Comparison of ENCODE assay signal across 8 mouse cellular contexts in genomic region chr19:3942986-3943735, GRCm38 (mm10). TPM values are rescaled to one million over a fixed set of nuclear protein-coding genes. Genes with fewer than 3 reads are reported as not detected.
A peak's percentile ranks its signal among the peaks of the same experiment; 100 is the strongest.
DNase-seq lines count a peak whose midpoint lies in the region; ATAC-seq and TF ChIP-seq lines count a peak whose summit lies in the region.

No protein-coding gene starts in this region.

- H3K4me1 ChIP-seq in ES-Bruce4 (ENCODE audit: control insufficient read depth, insufficient read depth, low read length) = peaks cover 5% of the 10 kb centered on the region
- 0 out of 2 replicates have a peak, but pooled peaks cover 8% of the 10 kb centered on the region for H3K4me1 ChIP-seq in intestine, embryonic 15.5 days (replicated peaks)
- peaks cover 10% of the 10 kb centered on the region for H3K4me1 ChIP-seq in liver, embryonic 16.5 days (ENCODE audit: control insufficient read depth, low read depth, low read length)

- ATAC-seq in activated CD4-positive, CD25-positive, alpha-beta regulatory T cell, adult 4 months = peak; percentile 80
- ATAC-seq in intestine, embryonic 15.5 days = peak; percentile 85
- peak; percentile 81 for ATAC-seq in liver, embryonic 16.5 days (ENCODE audit: low read depth)

- no peaks in the 10 kb centered on the region for H3K27me3 ChIP-seq in ES-Bruce4 (ENCODE audit: control insufficient read depth, insufficient read depth, low read length, poor library complexity, severe bottlenecking)
- H3K27me3 ChIP-seq in intestine, embryonic 15.5 days (replicated peaks) = no peaks in the 10 kb centered on the region
- H3K27me3 ChIP-seq in liver, embryonic 16.5 days (ENCODE audit: control insufficient read depth, insufficient read depth, low read depth, low read length) = no peaks in the 10 kb centered on the region
- no peaks in the 10 kb centered on the region; the same call in 1 of the 2 replicates for H3K27me3 ChIP-seq in splenic B cell, adult 2 months (ENCODE audit: control insufficient read depth, insufficient read depth, low read length, poor library complexity, severe bottlenecking)

- H3K9me3 ChIP-seq in ES-Bruce4 (replicated peaks; ENCODE audit: control insufficient read depth, insufficient read depth, low read length, poor library complexity, severe bottlenecking) = no peaks in the 10 kb centered on the region
- no peaks in the 10 kb centered on the region for H3K9me3 ChIP-seq in intestine, embryonic 15.5 days
- no peaks in the 10 kb centered on the region for H3K9me3 ChIP-seq in liver, embryonic 16.5 days (replicated peaks; ENCODE audit: control insufficient read depth, low read length)

- TF ChIP-seq CTCF in ES-Bruce4 (IDR thresholded peaks at IDR 0.05; ENCODE audit: low read depth, low read length) = no peak

- TF ChIP-seq POLR2A in ES-Bruce4 (IDR thresholded peaks at IDR 0.05; ENCODE audit: insufficient read depth, low read length) = no peak

- WGBS in intestine, embryonic 15.5 days = 21% methylated on average over 27 of the region's 27 CpGs
- 15% methylated on average over 27 of the region's 27 CpGs for WGBS in liver, embryonic 16.5 days (ENCODE audit: insufficient replicate concordance)

- no peak overlapping the region for H3K9ac ChIP-seq in ES-Bruce4 (ENCODE audit: low read depth, poor library complexity, severe bottlenecking)
- no peak overlapping the region for H3K9ac ChIP-seq in intestine, embryonic 15.5 days
- H3K9ac ChIP-seq in liver, embryonic 16.5 days (ENCODE audit: low read depth, low read length) = no peak overlapping the region

- H3K4me2 ChIP-seq in intestine, embryonic 15.5 days (replicated peaks) = peak overlapping the region; percentile 44
- H3K4me2 ChIP-seq in liver, embryonic 16.5 days (ENCODE audit: low read depth, low read length) = peak overlapping the region; percentile 60

- no peak overlapping the region for H3K27ac ChIP-seq in ES-Bruce4 (ENCODE audit: insufficient read depth, low read length)
- no peak overlapping the region for H3K27ac ChIP-seq in intestine, embryonic 15.5 days
- H3K27ac ChIP-seq in liver, embryonic 16.5 days (ENCODE audit: low read length) = no peak overlapping the region

- H3K36me3 ChIP-seq in ES-Bruce4 (ENCODE audit: control insufficient read depth, insufficient read depth, low read length, poor library complexity, severe bottlenecking) = no peaks in the 10 kb centered on the region
- no peaks in the 10 kb centered on the region for H3K36me3 ChIP-seq in intestine, embryonic 15.5 days
- no peaks in the 10 kb centered on the region for H3K36me3 ChIP-seq in liver, embryonic 16.5 days (ENCODE audit: control insufficient read depth, insufficient read depth)
- H3K36me3 ChIP-seq in splenic B cell, adult 2 months (ENCODE audit: control insufficient read depth, insufficient read depth, low read length, poor library complexity, severe bottlenecking) = peaks cover 28% of the 10 kb centered on the region

- H3K4me3 ChIP-seq in ES-Bruce4 (ENCODE audit: low read depth, low read length) = peak overlapping the region; percentile 42
- 0 out of 2 replicates have a peak overlapping the region, but pooled peaks have one; percentile 9 for H3K4me3 ChIP-seq in intestine, embryonic 15.5 days (replicated peaks)
- peak overlapping the region; percentile 37 for H3K4me3 ChIP-seq in liver, embryonic 16.5 days (ENCODE audit: low read depth, low read length)

- DNase-seq in splenic B cell, adult 2 months (ENCODE audit: low read depth, low spot score) = peak; percentile 94
- DNase-seq in right cerebral cortex, postnatal 10 days (ENCODE audit: low spot score in 2 of 2) = no peak
- DNase-seq in ovary, postnatal 14 days (ENCODE audit: low spot score) = no peak
- no peak for DNase-seq in gastrocnemius, adult 8-10 months (ENCODE audit: low spot score in 2 of 2)

- TF ChIP-seq EP300 in ES-Bruce4 (IDR thresholded peaks at IDR 0.05; ENCODE audit: insufficient read depth, low read depth, low read length) = no peak

RNA-seq across cellular contexts. Expression of gene Unc93b1, which starts 8.2 kb away (rescaled TPM):
- polyA plus RNA-seq in ES-Bruce4 (2011; ENCODE audit: insufficient read depth, insufficient read length, low read depth, missing spikeins) = 12.1 and 13.5 TPM in 2 replicates
- polyA plus RNA-seq in activated CD4-positive, CD25-positive, alpha-beta regulatory T cell, adult 4 months (2017; shearing (Covaris generic)) = 10 to 100 TPM; 17.1 to 21.8 TPM
- 20.2 and 21.8 TPM in 2 replicates for polyA plus RNA-seq in intestine, embryonic 15.5 days (2015; fragmentation: Nextera tagmentation; extraction: Ambion mirVana)
- polyA plus RNA-seq in liver, embryonic 16.5 days (2015; fragmentation: Nextera tagmentation; extraction: Ambion mirVana) = 33.9 and 35.8 TPM in 2 replicates
- total RNA-seq in gastrocnemius, adult 8-10 months (2022) = 1 to 10 TPM; 3.2 to 4.5 (median 3.5) TPM

RNA-seq across cellular contexts. Expression of gene Aldh3b1, which starts 13.6 kb away (rescaled TPM):
- polyA plus RNA-seq in ES-Bruce4 (2011; ENCODE audit: insufficient read depth, insufficient read length, low read depth, missing spikeins) = 0.66 and 0.96 TPM in 2 replicates
- polyA plus RNA-seq in activated CD4-positive, CD25-positive, alpha-beta regulatory T cell, adult 4 months (2017; shearing (Covaris generic)) = under 1 TPM in 1 of 2 experiments, not detected in 1; 0.83 TPM
- polyA plus RNA-seq in intestine, embryonic 15.5 days (2015; fragmentation: Nextera tagmentation; extraction: Ambion mirVana) = 2.3 and 2.4 TPM in 2 replicates
- polyA plus RNA-seq in liver, embryonic 16.5 days (2015; fragmentation: Nextera tagmentation; extraction: Ambion mirVana) = 8.7 and 10.0 TPM in 2 replicates
- total RNA-seq in gastrocnemius, adult 8-10 months (2022) = 1 to 10 TPM; 1.0 to 2.6 (median 1.3) TPM

RNA-seq across cellular contexts. Expression of gene Aldh3b3, which starts 15.3 kb away (rescaled TPM):
- polyA plus RNA-seq in ES-Bruce4 (2011; ENCODE audit: insufficient read depth, insufficient read length, low read depth, missing spikeins) = not detected in 2 replicates
- polyA plus RNA-seq in activated CD4-positive, CD25-positive, alpha-beta regulatory T cell, adult 4 months (2017; shearing (Covaris generic)) = not detected
- not detected in 2 replicates for polyA plus RNA-seq in intestine, embryonic 15.5 days (2015; fragmentation: Nextera tagmentation; extraction: Ambion mirVana)
- 0.07 and 0.12 TPM in 2 replicates for polyA plus RNA-seq in liver, embryonic 16.5 days (2015; fragmentation: Nextera tagmentation; extraction: Ambion mirVana)
- not detected for total RNA-seq in gastrocnemius, adult 8-10 months (2022)

RNA-seq across cellular contexts. Expression of gene Aldh3b2, which starts 29.0 kb away (rescaled TPM):
- polyA plus RNA-seq in ES-Bruce4 (2011; ENCODE audit: insufficient read depth, insufficient read length, low read depth, missing spikeins) = 1.3 and 1.4 TPM in 2 replicates
- not detected for polyA plus RNA-seq in activated CD4-positive, CD25-positive, alpha-beta regulatory T cell, adult 4 months (2017; shearing (Covaris generic))
- 0.78 and 0.84 TPM in 2 replicates for polyA plus RNA-seq in intestine, embryonic 15.5 days (2015; fragmentation: Nextera tagmentation; extraction: Ambion mirVana)
- 0.24 and 0.30 TPM in 2 replicates for polyA plus RNA-seq in liver, embryonic 16.5 days (2015; fragmentation: Nextera tagmentation; extraction: Ambion mirVana)
- under 1 TPM in 3 of 4 experiments, not detected in 1; 0.19 to 0.62 (median 0.52) TPM for total RNA-seq in gastrocnemius, adult 8-10 months (2022)

RNA-seq across cellular contexts. Expression of gene Ndufs8, which starts 30.6 kb away (rescaled TPM):
- 91.7 and 112 TPM in 2 replicates for polyA plus RNA-seq in ES-Bruce4 (2011; ENCODE audit: insufficient read depth, insufficient read length, low read depth, missing spikeins)
- polyA plus RNA-seq in activated CD4-positive, CD25-positive, alpha-beta regulatory T cell, adult 4 months (2017; shearing (Covaris generic)) = 100 to 1,000 TPM; 262 to 298 TPM
- 342 and 413 TPM in 2 replicates for polyA plus RNA-seq in intestine, embryonic 15.5 days (2015; fragmentation: Nextera tagmentation; extraction: Ambion mirVana)
- 150 and 159 TPM in 2 replicates for polyA plus RNA-seq in liver, embryonic 16.5 days (2015; fragmentation: Nextera tagmentation; extraction: Ambion mirVana)
- total RNA-seq in gastrocnemius, adult 8-10 months (2022) = 100 to 1,000 TPM; 222 to 255 (median 235) TPM
